Mouse (Mus musculus) heart, postnatal 36 days (tissue): ENCODE measurements around the gene Depdc7. TPM values are rescaled to one million over a fixed set of nuclear protein-coding genes. Genes with fewer than 3 reads are reported as not detected.

Experiments
- DNase-seq, 2 experiments: peaks; one replicate each; pipeline ENCODE4 v3.0.0; 2021 to 2022
- intact Hi-C: fragments of 180-260 bp; cut with DNase I; formaldehyde crosslinking; loops from one replicate; pipeline ENCODE4 v1.15.1; 2025
- total RNA-seq, 2 experiments: library from RNA; stranded (reverse); gene quantifications; 2 replicates each; pipeline ENCODE4 v1.2.3; 2021

Gene Depdc7
- total RNA-seq, 2 experiments from 2014 or later = 0.95 to 1.9 TPM

- no peak for DNase-seq
- intact Hi-C loops = no loop called here
These were observed 24.9 kb downstream of the Depdc7 start for GRCm38 (mm10) chr2:104717827-104718226.

- no peak for DNase-seq
- intact Hi-C loops = no loop called here
These were observed 25.4 kb downstream of the Depdc7 start for GRCm38 (mm10) chr2:104717231-104717735.

GRCm38 (mm10) chr2:104716279-104716678 is 26.4 kb downstream of the Depdc7 start, which contains the start of gene Pin1rt1:
TSS of gene Pin1rt1 (minus strand) at chr2:104716379.
- intact Hi-C loops = no loop called here
- DNase-seq = no peak

GRCm38 (mm10) chr2:104714254-104714691 is 28.4 kb downstream of the Depdc7 start:
- DNase-seq = no peak
- intact Hi-C loops = no loop called here

- intact Hi-C loops = no loop called here
- no peak for DNase-seq
These were observed 30.2 kb downstream of the Depdc7 start for GRCm38 (mm10) chr2:104712486-104712809.

- peak; percentile 74 to 80 for DNase-seq
- intact Hi-C loops = no loop called here
These were observed 30.8 kb downstream of the Depdc7 start, which contains the start of gene Tcp11l1 for GRCm38 (mm10) chr2:104711585-104712485. TSS of gene Tcp11l1 (minus strand) at chr2:104712169.

- intact Hi-C loops = no loop called here
- DNase-seq = no peak
These were observed 31.9 kb downstream of the Depdc7 start for GRCm38 (mm10) chr2:104710670-104711370.

GRCm38 (mm10) chr2:104709786-104710337 is 32.8 kb downstream of the Depdc7 start:
- no peak for DNase-seq
- intact Hi-C loops = no loop called here

GRCm38 (mm10) chr2:104704355-104704754 is 38.3 kb downstream of the Depdc7 start:
- DNase-seq = no peak
- intact Hi-C loops = no loop called here

GRCm38 (mm10) chr2:104703158-104703557 is 39.5 kb downstream of the Depdc7 start:
- intact Hi-C loops = no loop called here
- no peak for DNase-seq

GRCm38 (mm10) chr2:104699659-104700058 is 43.0 kb downstream of the Depdc7 start:
- intact Hi-C loops = no loop called here
- DNase-seq = no peak

GRCm38 (mm10) chr2:104692551-104692950 is 50.1 kb downstream of the Depdc7 start:
- no peak for DNase-seq
- intact Hi-C loops = no loop called here

- intact Hi-C loops = no loop called here
- DNase-seq = no peak
These were observed 52.0 kb downstream of the Depdc7 start for GRCm38 (mm10) chr2:104690720-104691119.

- intact Hi-C loops = loop anchor here (5.0 kb wide), 1 partner anchor 54 kb away; the partner anchor contains the start of gene Depdc7
- DNase-seq = no peak
These were observed 54.0 kb downstream of the Depdc7 start for GRCm38 (mm10) chr2:104688724-104689123.

- intact Hi-C loops = loop anchor here (5.0 kb wide), 1 partner anchor 54 kb away; the partner anchor contains the start of gene Depdc7
- no peak for DNase-seq
These were observed 54.4 kb downstream of the Depdc7 start for GRCm38 (mm10) chr2:104688321-104688720.

GRCm38 (mm10) chr2:104687261-104687660 is 55.4 kb downstream of the Depdc7 start:
- no peak for DNase-seq

GRCm38 (mm10) chr2:104685418-104685817 is 57.3 kb downstream of the Depdc7 start:
- DNase-seq = peak; percentile 73 to 84
- intact Hi-C loops = loop anchor here (1.0 to 5.0 kb wide), 2 partner anchors 57 to 89 kb away; partner anchors contain the start of gene Depdc7

More at GRCm38 (mm10) chr2:104687261-104687660, 55.4 kb downstream of the Depdc7 start:
- intact Hi-C loops = loop anchor here (5.0 kb wide), 1 partner anchor 55 kb away; the partner anchor contains the start of gene Depdc7

- DNase-seq = no peak
- intact Hi-C loops = loop anchor here (1.0 to 5.0 kb wide), 2 partner anchors 58 to 90 kb away; partner anchors contain the start of gene Depdc7
These were observed 57.9 kb downstream of the Depdc7 start for GRCm38 (mm10) chr2:104684771-104685170.

GRCm38 (mm10) chr2:104677326-104677725 is 65.4 kb downstream of the Depdc7 start:
- intact Hi-C loops = no loop called here
- no peak for DNase-seq
